Mouse (Mus musculus) liver, embryonic 15.5 days (tissue): ENCODE measurements at regions not wholly inside any gene's neighbourhood (a gene's known extent, or its start where the extent isn't known, plus 50 kb on each side); places are given as distances from the start of the nearest gene placed in this dataset.
"Not testable (repeated sequence)": the region's sequence is repeated elsewhere in the genome, so short reads cannot be mapped to it uniquely, and the experiment has no call there.

Source experiments
- ATAC-seq: fragments of 200-750 bp; cut with Nextera tagmentation; 2 replicates; pipeline ENCODE4 v1.8.0; 2017; ENCODE audit warnings: moderate number of reproducible peaks, mild to moderate bottlenecking, moderate library complexity; ENCODE audit not compliant: insufficient read depth
- H3K27ac ChIP-seq: fragments of 300-500 bp; sonication (generic); replicated peaks from 2 replicates; pipeline ENCODE4 v1.5.1; 2015; ENCODE audit warnings: mild to moderate bottlenecking, inconsistent platforms
- H3K27me3 ChIP-seq: fragments of 300-500 bp; sonication (generic); 2 replicates; pipeline ENCODE4 v1.6.1; 2015; ENCODE audit warnings: mild to moderate bottlenecking, inconsistent platforms
- H3K36me3 ChIP-seq: fragments of 300-500 bp; sonication (generic); replicated peaks from 2 replicates; pipeline ENCODE4 v1.6.1; 2015; ENCODE audit warnings: moderate library complexity, mild to moderate bottlenecking, inconsistent platforms
- H3K4me1 ChIP-seq: fragments of 300-500 bp; sonication (generic); replicated peaks from 2 replicates; pipeline ENCODE4 v1.6.1; 2015; ENCODE audit warnings: inconsistent platforms
- H3K4me2 ChIP-seq: fragments of 300-500 bp; sonication (generic); 2 replicates; pipeline ENCODE4 v1.6.1; 2015; ENCODE audit warnings: moderate library complexity, mild to moderate bottlenecking, inconsistent platforms
- H3K4me3 ChIP-seq: fragments of 300-500 bp; sonication (generic); replicated peaks from 2 replicates; pipeline ENCODE4 v1.5.1; 2015; ENCODE audit warnings: mild to moderate bottlenecking, inconsistent platforms
- H3K9ac ChIP-seq: fragments of 300-500 bp; sonication (generic); 2 replicates; pipeline ENCODE4 v1.6.1; 2015; ENCODE audit warnings: moderate library complexity, mild to moderate bottlenecking, inconsistent platforms
- H3K9me3 ChIP-seq: fragments of 300-500 bp; sonication (generic); replicated peaks from 2 replicates; pipeline ENCODE4 v1.6.1; 2016; ENCODE audit warnings: inconsistent platforms
- WGBS: fragments of 180-500 bp; shearing (Covaris S2); methylation state at CpG from one replicate; pipeline ENCODE4 v1.1.7; 2015; ENCODE audit warnings: mixed read lengths; ENCODE audit not compliant: insufficient replicate concordance; 5-methylcytosine and 5-hydroxymethylcytosine counted together

DNA sequence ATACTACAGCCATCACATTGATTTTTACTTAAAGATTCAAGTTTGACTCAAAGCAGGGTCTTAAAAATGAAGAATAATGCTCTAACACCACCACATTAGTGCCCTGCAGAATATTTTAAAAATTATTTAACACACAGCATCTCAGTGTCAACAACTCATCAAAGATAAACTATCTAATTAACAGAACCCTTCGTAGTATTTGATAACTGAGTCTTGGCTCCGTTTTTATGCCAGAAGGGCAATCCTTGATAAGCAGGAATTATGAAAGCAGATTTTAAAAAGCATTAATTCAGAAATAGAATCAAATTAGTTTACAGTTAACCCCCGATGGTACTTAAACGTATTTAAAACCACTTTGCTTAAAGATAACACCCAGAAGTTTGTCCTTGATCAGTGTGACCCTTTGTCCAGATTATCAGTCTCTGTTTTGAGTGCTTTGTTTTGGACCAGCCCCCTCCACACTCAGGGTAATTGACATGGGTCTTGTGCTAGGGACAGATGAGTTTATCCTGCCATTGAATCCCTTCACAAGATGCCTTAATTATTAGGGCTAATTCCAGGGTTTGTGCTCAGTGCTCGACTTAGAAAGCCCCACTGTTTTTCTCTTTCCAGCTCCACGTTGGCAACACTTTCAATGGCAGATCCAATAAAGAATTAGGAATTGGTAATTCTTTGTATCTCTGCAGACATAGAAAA, 69.4 kb upstream of the Dph6 start:
- Histone ChIP-seq H3K27me3 (no peaks in the 10 kb centered on the region), H3K4me3 (no peak overlapping the region), H3K27ac (no peak overlapping the region), H3K9me3 (no peaks in the 10 kb centered on the region), H3K36me3 (no peaks in the 10 kb centered on the region), H3K4me2 (no peak overlapping the region), H3K9ac (no peak overlapping the region), H3K4me1 (no peaks in the 10 kb centered on the region)
- 47% methylated on average over 6 of the region's 6 CpGs for WGBS
- ATAC-seq, result no peak

DNA sequence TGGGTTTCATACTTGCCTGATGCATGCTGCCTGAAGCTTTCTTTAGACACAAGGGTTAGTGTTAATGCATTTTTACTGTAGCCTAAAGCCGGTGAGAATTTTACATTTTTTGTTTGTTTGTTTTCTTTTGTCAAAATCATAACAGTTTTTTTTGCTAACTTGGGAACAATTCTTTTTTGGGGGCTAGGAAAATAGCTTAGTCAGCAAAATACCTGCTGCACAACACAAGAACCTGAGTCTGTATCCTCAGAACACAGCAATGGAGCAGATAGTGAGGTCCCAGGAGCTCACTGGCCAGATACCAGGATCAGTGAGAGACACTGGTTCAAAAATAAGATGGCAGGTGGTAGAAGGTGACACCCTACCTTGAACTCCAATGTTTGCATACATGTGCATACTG, 72.4 kb upstream of the Dph6 start:
- Histone ChIP-seq H3K4me2 (no peak overlapping the region), H3K27me3 (no peaks in the 10 kb centered on the region), H3K9ac (no peak overlapping the region), H3K9me3 (no peaks in the 10 kb centered on the region), H3K4me3 (no peak overlapping the region), H3K27ac (no peak overlapping the region), H3K36me3 (no peaks in the 10 kb centered on the region), H3K4me1 (no peaks in the 10 kb centered on the region)
- 59% methylated on average over 1 of the region's 1 CpGs for WGBS
- ATAC-seq, result no peak

DNA sequence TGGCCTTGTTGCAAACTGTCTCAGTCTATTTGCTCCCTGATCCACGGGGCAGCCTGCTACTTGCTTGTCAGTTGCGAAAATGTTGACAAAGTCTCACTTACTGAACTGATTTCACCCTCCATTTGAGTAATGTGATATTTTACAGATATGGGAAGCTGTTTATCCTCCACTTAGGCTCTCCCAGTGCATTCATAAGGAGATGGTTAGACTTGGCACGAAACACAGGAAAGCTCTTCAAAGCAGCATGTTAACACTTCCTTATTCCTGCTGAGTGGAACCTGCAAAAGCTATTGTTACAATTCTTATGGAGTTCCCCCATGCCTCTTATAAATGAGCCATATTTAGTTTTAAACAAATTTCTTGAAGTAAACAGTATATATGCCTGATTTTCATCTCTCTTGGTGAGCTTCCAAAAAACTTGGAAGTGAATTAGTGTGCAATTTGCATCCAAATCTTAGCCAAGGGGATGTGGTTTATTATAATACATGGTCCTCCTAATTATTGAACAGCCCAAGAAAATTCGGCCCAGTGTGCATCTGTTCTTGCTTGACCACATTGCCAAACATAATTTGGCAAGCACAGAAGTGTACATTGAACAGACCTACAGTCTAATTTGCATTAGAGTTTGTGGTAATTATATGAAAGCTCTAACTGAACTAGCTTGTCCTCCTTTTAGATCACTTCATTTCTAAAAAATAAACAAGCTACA, 80.3 kb upstream of the Dph6 start:
- WGBS, result 34% methylated on average over 4 of the region's 4 CpGs
- H3K9me3 ChIP-seq, result no peaks in the 10 kb centered on the region
- H3K4me1 ChIP-seq, result no peaks in the 10 kb centered on the region
- H3K4me3 ChIP-seq, result no peak overlapping the region
- no peaks in the 10 kb centered on the region for H3K27me3 ChIP-seq
- no peak overlapping the region for H3K4me2 ChIP-seq
- no peaks in the 10 kb centered on the region for H3K36me3 ChIP-seq
- H3K27ac ChIP-seq, result no peak overlapping the region
- no peak for ATAC-seq
- H3K9ac ChIP-seq, result no peak overlapping the region

DNA sequence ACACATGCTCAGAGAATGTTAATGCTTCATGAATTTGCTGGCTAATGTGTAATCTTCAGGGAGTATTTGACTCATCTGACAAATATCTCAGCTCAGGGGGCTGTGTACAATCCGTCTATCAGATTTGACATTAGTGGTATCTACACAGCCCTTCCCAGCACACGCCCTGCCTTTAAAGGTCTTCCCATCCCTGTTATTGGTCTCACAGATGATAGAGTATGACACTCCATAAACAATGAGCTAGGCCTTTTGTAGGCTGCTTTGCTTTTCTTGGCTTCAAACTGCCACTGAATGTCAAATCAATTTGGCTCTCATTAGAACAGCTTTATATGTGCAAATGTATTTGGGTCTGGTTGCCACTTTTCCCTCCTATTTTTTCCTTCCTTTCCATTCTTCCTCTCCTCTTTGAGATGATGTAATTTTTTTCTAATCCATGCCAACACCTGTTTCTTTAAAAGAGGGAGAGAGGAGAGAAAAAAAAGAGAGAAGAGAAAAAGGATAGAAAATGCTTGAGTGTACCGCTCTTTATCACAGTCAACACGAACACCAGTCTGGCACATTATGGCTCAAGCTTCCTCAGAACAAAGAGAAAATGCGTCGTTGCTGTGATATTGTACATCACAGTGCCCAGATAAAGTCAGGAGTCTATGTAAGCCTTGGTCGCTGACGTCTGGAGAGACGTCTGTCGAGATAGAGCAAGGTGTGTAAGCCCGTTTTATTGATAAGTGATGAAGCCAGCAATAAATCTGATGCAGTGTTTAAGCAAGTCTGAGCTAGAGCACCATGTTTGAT, 84.9 kb upstream of the Dph6 start:
- H3K9me3 ChIP-seq, result no peaks in the 10 kb centered on the region
- H3K4me2 ChIP-seq, result no peak overlapping the region
- H3K9ac ChIP-seq, result no peak overlapping the region
- no peak overlapping the region for H3K27ac ChIP-seq
- no peaks in the 10 kb centered on the region for H3K36me3 ChIP-seq
- H3K4me3 ChIP-seq, result no peak overlapping the region
- H3K27me3 ChIP-seq, result no peaks in the 10 kb centered on the region
- WGBS, result 64% methylated on average over 11 of the region's 11 CpGs
- H3K4me1 ChIP-seq, result no peaks in the 10 kb centered on the region
- no peak for ATAC-seq

DNA sequence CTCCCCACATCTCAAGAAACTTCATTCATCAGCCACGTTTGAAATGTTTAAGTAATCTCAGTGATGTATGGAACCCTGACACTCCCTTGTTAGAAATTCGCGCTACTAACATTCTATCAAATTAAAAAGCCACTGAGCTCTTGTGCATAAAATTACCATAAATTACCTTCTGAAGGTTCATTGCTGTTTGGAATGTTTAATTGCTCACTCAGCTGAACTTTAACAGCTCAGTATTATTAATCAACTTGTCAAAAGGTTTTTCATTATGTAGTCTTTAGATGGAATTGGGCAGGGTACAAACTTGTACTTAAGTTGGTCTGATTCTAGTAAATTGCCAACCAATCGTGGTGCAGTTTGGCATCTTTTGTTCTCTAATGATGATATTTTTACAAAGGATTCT, 108.5 kb upstream of the Dph6 start:
- no peak overlapping the region for H3K9ac ChIP-seq
- H3K4me2 ChIP-seq, result no peak overlapping the region
- H3K4me1 ChIP-seq, result no peaks in the 10 kb centered on the region
- ATAC-seq, result no peak
- H3K27ac ChIP-seq, result no peak overlapping the region
- H3K27me3 ChIP-seq, result no peaks in the 10 kb centered on the region
- H3K4me3 ChIP-seq, result no peak overlapping the region
- no peaks in the 10 kb centered on the region for H3K36me3 ChIP-seq
- 63% methylated on average over 4 of the region's 4 CpGs for WGBS
- H3K9me3 ChIP-seq, result no peaks in the 10 kb centered on the region

DNA sequence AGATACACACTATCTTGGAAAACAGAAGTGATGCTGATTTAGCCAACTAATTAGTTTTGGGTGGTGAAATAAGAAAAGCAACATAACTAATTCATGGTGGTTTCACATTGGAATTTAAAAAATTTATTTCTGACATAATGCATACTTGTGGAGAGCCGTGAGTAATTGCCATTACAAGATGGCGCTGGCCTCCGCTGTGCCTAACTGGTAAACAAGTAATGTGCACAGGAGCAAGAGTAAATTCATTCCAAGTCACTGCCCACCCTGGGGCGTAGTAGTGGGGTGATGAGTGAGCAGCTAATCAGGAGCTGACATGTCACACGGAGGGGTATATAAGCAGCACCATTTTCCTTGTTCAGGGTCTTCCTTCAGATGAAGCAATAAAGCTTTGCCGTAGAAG, 119.0 kb upstream of the Dph6 start:
- not testable (repeated sequence) for H3K36me3 ChIP-seq, H3K4me3 ChIP-seq, H3K4me2 ChIP-seq, H3K27me3 ChIP-seq, ATAC-seq, H3K27ac ChIP-seq, H3K9ac ChIP-seq, H3K4me1 ChIP-seq, H3K9me3 ChIP-seq
- whole genome bisulfite sequencing, result 73% methylated on average over 6 of the region's 6 CpGs

DNA sequence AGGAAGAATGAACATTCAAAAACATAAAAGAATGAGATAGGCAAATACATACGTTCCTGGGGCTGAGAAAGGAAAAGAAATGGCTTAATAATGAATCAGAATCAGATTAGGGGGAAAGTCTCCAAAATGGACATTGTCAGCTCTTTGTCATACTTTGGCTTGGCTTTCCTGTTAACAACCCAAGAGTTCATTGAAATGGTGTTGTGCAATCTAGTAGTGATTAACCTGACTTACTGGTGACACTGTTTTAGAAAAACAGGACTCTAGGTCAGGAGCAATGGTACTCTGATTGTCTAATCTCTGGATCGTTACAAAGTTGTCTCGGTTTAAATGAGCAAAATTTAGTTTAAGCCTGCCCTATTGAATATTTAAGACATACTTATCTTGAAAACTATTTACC, 119.5 kb upstream of the Dph6 start:
- Histone ChIP-seq H3K27ac (no peak overlapping the region), H3K4me2 (no peak overlapping the region), H3K4me3 (no peak overlapping the region), H3K9ac (no peak overlapping the region), H3K36me3 (no peaks in the 10 kb centered on the region), H3K27me3 (no peaks in the 10 kb centered on the region), H3K9me3 (no peaks in the 10 kb centered on the region), H3K4me1 (no peaks in the 10 kb centered on the region)
- 64% methylated on average over 3 of the region's 3 CpGs for WGBS
- no peak for ATAC-seq

DNA sequence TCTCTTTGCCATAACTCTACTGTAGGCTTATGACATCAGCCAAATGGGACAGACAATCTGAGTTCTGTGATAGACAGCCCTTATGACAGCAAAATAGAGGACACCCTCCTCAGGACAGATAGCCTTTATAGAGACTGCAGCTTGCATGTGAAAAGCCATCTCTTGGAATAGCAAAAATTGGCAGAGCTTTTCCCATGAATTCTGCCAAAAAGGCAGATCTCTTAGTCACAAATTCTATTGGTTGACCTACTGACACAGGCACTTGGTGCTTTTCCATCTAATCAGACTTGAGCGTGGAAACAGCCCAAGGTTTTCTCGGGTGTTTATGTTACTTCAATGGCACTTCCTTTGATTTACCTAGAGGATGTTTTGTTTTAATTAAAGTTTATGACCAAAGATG, 120.8 kb upstream of the Dph6 start:
- H3K4me2 ChIP-seq, result no peak overlapping the region
- no peak overlapping the region for H3K27ac ChIP-seq
- no peaks in the 10 kb centered on the region for H3K36me3 ChIP-seq
- H3K4me1 ChIP-seq, result no peaks in the 10 kb centered on the region
- no peak for ATAC-seq
- no peak overlapping the region for H3K4me3 ChIP-seq
- no peaks in the 10 kb centered on the region for H3K27me3 ChIP-seq
- H3K9ac ChIP-seq, result no peak overlapping the region
- H3K9me3 ChIP-seq, result no peaks in the 10 kb centered on the region
- WGBS, result 64% methylated on average over 2 of the region's 2 CpGs

DNA sequence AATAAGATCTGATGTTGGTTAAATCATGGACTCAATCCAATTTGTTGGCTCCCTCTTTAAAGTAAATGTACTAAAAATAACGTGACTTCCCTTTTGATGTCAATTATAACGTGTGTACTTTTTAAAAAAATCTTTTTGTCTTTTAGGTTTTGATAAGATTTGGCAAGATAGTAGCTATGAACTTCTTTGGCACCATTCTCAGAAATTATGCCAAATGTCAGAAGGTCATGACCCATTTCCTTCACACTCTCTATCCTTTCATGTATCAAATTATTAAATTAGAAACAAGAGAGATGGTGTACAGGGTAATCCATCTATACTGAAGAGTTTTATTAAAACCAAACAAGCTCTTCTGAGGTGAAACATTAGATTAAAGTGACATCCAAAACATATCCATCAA, 121.4 kb upstream of the Dph6 start:
- Histone ChIP-seq H3K4me3 (no peak overlapping the region), H3K36me3 (no peaks in the 10 kb centered on the region), H3K9ac (no peak overlapping the region), H3K27ac (no peak overlapping the region), H3K4me1 (no peaks in the 10 kb centered on the region), H3K4me2 (no peak overlapping the region), H3K9me3 (no peaks in the 10 kb centered on the region), H3K27me3 (no peaks in the 10 kb centered on the region)
- no peak for ATAC-seq
- 50% methylated on average over 2 of the region's 2 CpGs for WGBS

DNA sequence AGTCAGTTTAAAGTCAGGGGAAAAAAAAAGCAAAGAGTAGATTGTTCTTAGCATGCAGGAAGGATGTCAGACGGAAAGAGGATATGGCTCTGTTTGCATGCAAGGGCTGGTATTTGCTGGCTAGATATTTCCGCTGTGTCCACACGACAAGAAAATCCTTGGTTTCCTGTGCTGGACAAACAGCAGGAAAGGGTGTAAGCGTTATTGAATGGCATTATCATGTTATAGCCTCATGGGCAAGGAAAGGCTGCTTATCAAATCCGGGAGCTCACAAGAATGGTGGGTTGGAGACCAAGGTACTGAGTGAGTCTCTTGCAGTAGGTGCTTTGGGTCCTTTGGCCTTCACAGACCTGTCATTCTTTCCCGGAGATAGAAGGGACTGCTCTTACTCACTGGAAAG, 127.7 kb upstream of the Dph6 start:
- no peak overlapping the region for H3K9ac ChIP-seq
- H3K4me2 ChIP-seq, result no peak overlapping the region
- no peaks in the 10 kb centered on the region for H3K36me3 ChIP-seq
- no peaks in the 10 kb centered on the region for H3K9me3 ChIP-seq
- no peak overlapping the region for H3K27ac ChIP-seq
- ATAC-seq, result peak; percentile 40; the same call in 1 of the 2 replicates
- H3K4me1 ChIP-seq, result no peaks in the 10 kb centered on the region
- H3K4me3 ChIP-seq, result no peak overlapping the region
- WGBS, result 25% methylated on average over 6 of the region's 6 CpGs
- H3K27me3 ChIP-seq, result no peaks in the 10 kb centered on the region

DNA sequence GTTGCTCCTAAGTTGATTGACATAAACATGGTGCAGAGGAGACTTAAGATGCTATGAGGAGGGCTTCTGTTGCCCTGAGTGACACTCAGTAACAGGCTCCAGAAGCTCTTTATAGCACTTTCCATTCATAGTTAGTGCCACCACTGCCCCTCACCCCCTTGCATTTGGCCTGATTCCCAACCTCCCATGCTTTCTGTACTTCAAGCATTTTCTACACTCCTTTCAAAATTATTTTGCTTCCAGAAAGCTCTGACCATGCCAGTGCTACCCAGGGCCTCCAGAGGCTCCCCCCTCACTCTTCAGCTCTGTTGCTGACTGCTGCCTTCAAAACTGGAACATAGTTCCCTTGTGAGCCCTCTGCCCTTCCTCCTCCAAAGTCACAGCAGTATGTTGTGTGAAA, 129.4 kb upstream of the Dph6 start:
- no peaks in the 10 kb centered on the region for H3K4me1 ChIP-seq
- no peak for ATAC-seq

More for the DNA sequence above, 129.4 kb upstream of the Dph6 start:
- Histone ChIP-seq H3K36me3 (no peaks in the 10 kb centered on the region), H3K4me2 (no peak overlapping the region), H3K9me3 (no peaks in the 10 kb centered on the region), H3K27me3 (no peaks in the 10 kb centered on the region), H3K27ac (no peak overlapping the region), H3K4me3 (no peak overlapping the region), H3K9ac (no peak overlapping the region)
